Mouse (Mus musculus) erythroblast, adult 5-6 weeks (primary cell): Measurements from ENCODE around the gene Spock1. TPM values are rescaled to one million over a fixed set of nuclear protein-coding genes. Genes with fewer than 3 reads are reported as not detected.
"Not testable (repeated sequence)": the region's sequence is repeated elsewhere in the genome, so short reads cannot be mapped to it uniquely, and the experiment has no call there.

Experiments
- ATAC-seq: replicated peaks from 2 replicates; pipeline ENCODE4 v1.8.0; 2016; ENCODE audit warnings: moderate number of reproducible peaks, mild to moderate bottlenecking, moderate TSS enrichment, inconsistent platforms; ENCODE audit not compliant: poor library complexity, low FRiP score, severe bottlenecking
- total RNA-seq, 2 experiments: library from RNA; stranded (forward) in 1 of 2; stranded (reverse) in 1 of 2; fragments of 150-400 nt in 1 of 2; fragments of 200-764, 138-1000 nt in 1 of 2; gene quantifications; 2 replicates each; pipeline versions ENCODE4 v1.2.3 to v1.2.4; 2015 to 2017; ENCODE audit warnings: low replicate concordance in 2 of 2

Spock1 gene
- total RNA-seq, 2 experiments from 2014 or later = not detected

GRCm38 (mm10) chr13:57549743-57550142 lies 358.4 kb downstream of the Spock1 start:
- no peak for ATAC-seq

- no peak for ATAC-seq
These were observed 371.1 kb downstream of the Spock1 start for GRCm38 (mm10) chr13:57536988-57537547.

- ATAC-seq = no peak
These were observed 373.8 kb downstream of the Spock1 start for GRCm38 (mm10) chr13:57534325-57534724.

GRCm38 (mm10) chr13:57525946-57526345 lies 382.2 kb downstream of the Spock1 start:
- no peak for ATAC-seq

- ATAC-seq = no peak
These were observed 383.6 kb downstream of the Spock1 start for GRCm38 (mm10) chr13:57524546-57524945.

- no peak for ATAC-seq
These were observed 384.8 kb downstream of the Spock1 start for GRCm38 (mm10) chr13:57523366-57523765.

- ATAC-seq = no peak
These were observed 385.8 kb downstream of the Spock1 start for GRCm38 (mm10) chr13:57522319-57522718.

- no peak for ATAC-seq
These were observed 387.0 kb downstream of the Spock1 start for GRCm38 (mm10) chr13:57521152-57521551.

GRCm38 (mm10) chr13:57519790-57520189 lies 388.3 kb downstream of the Spock1 start:
- no peak for ATAC-seq

- no peak for ATAC-seq
These were observed 392.4 kb downstream of the Spock1 start for GRCm38 (mm10) chr13:57515737-57516136.

GRCm38 (mm10) chr13:57501552-57501951 lies 406.6 kb downstream of the Spock1 start:
- ATAC-seq = no peak

- ATAC-seq = no peak
These were observed 411.4 kb downstream of the Spock1 start for GRCm38 (mm10) chr13:57496778-57497177.

- no peak for ATAC-seq
These were observed 413.3 kb downstream of the Spock1 start for GRCm38 (mm10) chr13:57494838-57495237.

GRCm38 (mm10) chr13:57488926-57489325 lies 419.2 kb downstream of the Spock1 start:
- ATAC-seq = no peak

- no peak for ATAC-seq
These were observed 423.5 kb downstream of the Spock1 start for GRCm38 (mm10) chr13:57484426-57485168.

- no peak for ATAC-seq
These were observed 431.4 kb downstream of the Spock1 start for GRCm38 (mm10) chr13:57476700-57477099.

- no peak for ATAC-seq
These were observed 434.1 kb downstream of the Spock1 start for GRCm38 (mm10) chr13:57474068-57474467.

GRCm38 (mm10) chr13:57470922-57471321 lies 437.2 kb downstream of the Spock1 start:
- ATAC-seq = not testable (repeated sequence)

- ATAC-seq = no peak
These were observed 448.2 kb downstream of the Spock1 start for GRCm38 (mm10) chr13:57459978-57460377.

- ATAC-seq = no peak
These were observed 457.8 kb downstream of the Spock1 start for GRCm38 (mm10) chr13:57450189-57450821.

GRCm38 (mm10) chr13:57448906-57449305 lies 459.2 kb downstream of the Spock1 start:
- no peak for ATAC-seq
